Mouse (Mus musculus): ENCODE data around the gene Gm37240. TPM values are rescaled to one million over a fixed set of nuclear protein-coding genes. Genes with fewer than 3 reads are reported as not detected.
"Not testable (repeated sequence)": the region's sequence is repeated elsewhere in the genome, so short reads cannot be mapped to it uniquely, and the experiment has no call there.

The Gm37240 gene
- total and polyA plus RNA-seq, 3 experiments = not detected

GRCm38 (mm10) chr3:84563415-84563814, 1323.9 kb downstream of the Gm37240 start:
- Histone ChIP-seq H3K27me3 (ENCODE audit: insufficient read depth, low read length) (no peaks in the 10 kb centered on the region), H3K9me3 (replicated peaks) (no peaks in the 10 kb centered on the region), H3K4me3 (ENCODE audit: low read depth, low read length) (no peak overlapping the region), H3K36me3 (replicated peaks) (no peaks in the 10 kb centered on the region), H3K4me1 (ENCODE audit: insufficient read depth, low read depth, low read length) (peaks cover 3% of the 10 kb centered on the region; the same call in 1 of the 2 replicates)
- TF ChIP-seq GATA2 (IDR thresholded peaks at IDR 0.05; ENCODE audit: borderline replicate concordance, low read depth, low read length) (no peak), TAL1 (conservative IDR thresholded peaks at IDR 0.05; ENCODE audit: low read depth, low read length) (no peak), CTCF (IDR thresholded peaks at IDR 0.05; ENCODE audit: low read depth, low read length) (no peak), GATA1 (IDR thresholded peaks at IDR 0.05; ENCODE audit: borderline replicate concordance, low read length) (no peak), POLR2AphosphoS5 (IDR thresholded peaks at IDR 0.05; ENCODE audit: insufficient replicate concordance, low read depth, low read length) (no peak)
- ATAC-seq (ENCODE audit: extremely low read depth, insufficient number of reproducible peaks, low FRiP score, poor library complexity, severe bottlenecking) (no peak), DNase-seq (ENCODE audit: low spot score) (no peak)

GRCm38 (mm10) chr3:84562911-84563310, 1324.4 kb downstream of the Gm37240 start:
- not testable (repeated sequence) for H3K9me3 ChIP-seq (replicated peaks); DNase-seq (ENCODE audit: low spot score); H3K36me3 ChIP-seq (replicated peaks); H3K27me3 ChIP-seq (ENCODE audit: insufficient read depth, low read length); H3K4me3 ChIP-seq (ENCODE audit: low read depth, low read length); ATAC-seq (ENCODE audit: extremely low read depth, insufficient number of reproducible peaks, low FRiP score, poor library complexity, severe bottlenecking); H3K4me1 ChIP-seq (ENCODE audit: insufficient read depth, low read depth, low read length)

GRCm38 (mm10) chr3:84558301-84558700, 1329.0 kb downstream of the Gm37240 start:
- Histone ChIP-seq H3K4me3 (ENCODE audit: low read depth, low read length) (no peak overlapping the region), H3K4me1 (ENCODE audit: insufficient read depth, low read depth, low read length) (0 out of 2 replicates have a peak, but pooled peaks cover under 1% of the 10 kb centered on the region), H3K27me3 (ENCODE audit: insufficient read depth, low read length) (no peaks in the 10 kb centered on the region), H3K36me3 (replicated peaks) (peaks cover 5% of the 10 kb centered on the region), H3K9me3 (replicated peaks) (no peaks in the 10 kb centered on the region)
- ATAC-seq (ENCODE audit: extremely low read depth, insufficient number of reproducible peaks, low FRiP score, poor library complexity, severe bottlenecking) (no peak), DNase-seq (ENCODE audit: low spot score) (no peak)
- TF ChIP-seq GATA1 (IDR thresholded peaks at IDR 0.05; ENCODE audit: borderline replicate concordance, low read length) (no peak), POLR2AphosphoS5 (IDR thresholded peaks at IDR 0.05; ENCODE audit: insufficient replicate concordance, low read depth, low read length) (no peak), GATA2 (IDR thresholded peaks at IDR 0.05; ENCODE audit: borderline replicate concordance, low read depth, low read length) (no peak), CTCF (IDR thresholded peaks at IDR 0.05; ENCODE audit: low read depth, low read length) (no peak), TAL1 (conservative IDR thresholded peaks at IDR 0.05; ENCODE audit: low read depth, low read length) (no peak)

- Histone ChIP-seq H3K4me3 (ENCODE audit: low read depth, low read length) (no peak overlapping the region), H3K36me3 (replicated peaks) (peaks cover 5% of the 10 kb centered on the region), H3K27me3 (ENCODE audit: insufficient read depth, low read length) (no peaks in the 10 kb centered on the region), H3K4me1 (ENCODE audit: insufficient read depth, low read depth, low read length) (no peaks in the 10 kb centered on the region), H3K9me3 (replicated peaks) (no peaks in the 10 kb centered on the region)
- no peak for DNase-seq (ENCODE audit: low spot score)
- TF ChIP-seq TAL1 (conservative IDR thresholded peaks at IDR 0.05; ENCODE audit: low read depth, low read length) = no peak
- no peak for TF ChIP-seq GATA2 (IDR thresholded peaks at IDR 0.05; ENCODE audit: borderline replicate concordance, low read depth, low read length)
- no peak for TF ChIP-seq CTCF (IDR thresholded peaks at IDR 0.05; ENCODE audit: low read depth, low read length)
- no peak for TF ChIP-seq GATA1 (IDR thresholded peaks at IDR 0.05; ENCODE audit: borderline replicate concordance, low read length)
- no peak for TF ChIP-seq POLR2AphosphoS5 (IDR thresholded peaks at IDR 0.05; ENCODE audit: insufficient replicate concordance, low read depth, low read length)
- ATAC-seq (ENCODE audit: extremely low read depth, insufficient number of reproducible peaks, low FRiP score, poor library complexity, severe bottlenecking) = no peak
Observed at GRCm38 (mm10) chr3:84555780-84556179, 1331.5 kb downstream of the Gm37240 start.

GRCm38 (mm10) chr3:84547177-84547576, 1340.1 kb downstream of the Gm37240 start:
- Histone ChIP-seq H3K9me3 (replicated peaks) (no peaks in the 10 kb centered on the region), H3K4me3 (ENCODE audit: low read depth, low read length) (no peak overlapping the region), H3K4me1 (ENCODE audit: insufficient read depth, low read depth, low read length) (peaks cover 5% of the 10 kb centered on the region; the same call in 1 of the 2 replicates), H3K36me3 (replicated peaks) (peaks cover 5% of the 10 kb centered on the region), H3K27me3 (ENCODE audit: insufficient read depth, low read length) (no peaks in the 10 kb centered on the region)
- no peak for TF ChIP-seq GATA2 (IDR thresholded peaks at IDR 0.05; ENCODE audit: borderline replicate concordance, low read depth, low read length)
- TF ChIP-seq POLR2AphosphoS5 (IDR thresholded peaks at IDR 0.05; ENCODE audit: insufficient replicate concordance, low read depth, low read length) = no peak
- TF ChIP-seq GATA1 (IDR thresholded peaks at IDR 0.05; ENCODE audit: borderline replicate concordance, low read length) = no peak
- no peak for TF ChIP-seq CTCF (IDR thresholded peaks at IDR 0.05; ENCODE audit: low read depth, low read length)
- TF ChIP-seq TAL1 (conservative IDR thresholded peaks at IDR 0.05; ENCODE audit: low read depth, low read length) = no peak
- DNase-seq (ENCODE audit: low spot score) (no peak), ATAC-seq (ENCODE audit: extremely low read depth, insufficient number of reproducible peaks, low FRiP score, poor library complexity, severe bottlenecking) (no peak)

GRCm38 (mm10) chr3:84542450-84542849, 1344.9 kb downstream of the Gm37240 start:
- not testable (repeated sequence) for H3K9me3 ChIP-seq (replicated peaks); H3K36me3 ChIP-seq (replicated peaks); ATAC-seq (ENCODE audit: extremely low read depth, insufficient number of reproducible peaks, low FRiP score, poor library complexity, severe bottlenecking); H3K4me3 ChIP-seq (ENCODE audit: low read depth, low read length); H3K27me3 ChIP-seq (ENCODE audit: insufficient read depth, low read length)
- H3K4me1 ChIP-seq (ENCODE audit: insufficient read depth, low read depth, low read length) = peaks cover 16% of the 10 kb centered on the region
- DNase-seq (ENCODE audit: low spot score) = peak; percentile 4

GRCm38 (mm10) chr3:84541881-84542280, 1345.4 kb downstream of the Gm37240 start:
- peaks cover 5% of the 10 kb centered on the region for H3K36me3 ChIP-seq (replicated peaks)
- no peaks in the 10 kb centered on the region for H3K27me3 ChIP-seq (ENCODE audit: insufficient read depth, low read length)
- no peak overlapping the region for H3K4me3 ChIP-seq (ENCODE audit: low read depth, low read length)
- no peak for DNase-seq (ENCODE audit: low spot score)
- no peak for TF ChIP-seq CTCF (IDR thresholded peaks at IDR 0.05; ENCODE audit: low read depth, low read length)
- no peak for TF ChIP-seq GATA2 (IDR thresholded peaks at IDR 0.05; ENCODE audit: borderline replicate concordance, low read depth, low read length)
- TF ChIP-seq TAL1 (conservative IDR thresholded peaks at IDR 0.05; ENCODE audit: low read depth, low read length) = no peak
- no peak for TF ChIP-seq POLR2AphosphoS5 (IDR thresholded peaks at IDR 0.05; ENCODE audit: insufficient replicate concordance, low read depth, low read length)
- TF ChIP-seq GATA1 (IDR thresholded peaks at IDR 0.05; ENCODE audit: borderline replicate concordance, low read length) = no peak
- no peaks in the 10 kb centered on the region for H3K9me3 ChIP-seq (replicated peaks)
- H3K4me1 ChIP-seq (ENCODE audit: insufficient read depth, low read depth, low read length) = peaks cover 11% of the 10 kb centered on the region
- ATAC-seq (ENCODE audit: extremely low read depth, insufficient number of reproducible peaks, low FRiP score, poor library complexity, severe bottlenecking) = no peak
